Mouse (Mus musculus): ENCODE results near the gene Taf10.

DNA sequence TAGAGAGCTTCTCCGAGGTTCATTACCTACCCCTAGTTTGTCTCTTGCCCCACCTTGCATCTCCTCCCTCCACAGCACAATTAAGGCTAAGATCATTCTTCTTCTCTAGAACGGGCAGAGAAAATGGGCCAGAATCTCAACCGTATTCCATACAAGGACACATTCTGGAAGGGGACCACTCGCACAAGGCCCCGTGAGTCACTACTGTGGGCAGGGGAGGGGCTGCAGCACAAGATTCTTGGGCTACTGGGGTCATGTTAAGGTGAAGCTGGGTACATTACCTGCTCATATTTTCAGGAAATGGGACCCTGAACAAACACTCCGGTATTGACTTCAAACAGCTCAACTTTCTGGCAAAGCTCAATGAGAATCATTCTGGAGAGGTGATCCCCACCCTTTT, 3.3 kb downstream of the Taf10 start:
- TF ChIP-seq CTCF (IDR thresholded peaks at IDR 0.05; ENCODE audit: insufficient read depth, low read length) (no peak), POLR2A (IDR thresholded peaks at IDR 0.05; ENCODE audit: borderline replicate concordance, extremely low read depth, low read depth, low read length) (no peak)

Measured in lung, adult 2 months (tissue).